Mouse (Mus musculus): ENCODE results near the gene Cyb561d1.

GRCm38 (mm10) chr3:108164807-108165206 is 36.2 kb downstream of the Cyb561d1 start:
- TF ChIP-seq CTCF (IDR thresholded peaks at IDR 0.05) (no peak), POLR2A (IDR thresholded peaks at IDR 0.05; ENCODE audit: insufficient read depth, low read depth, low read length) (no peak)

Data from heart, adult 2 months (tissue).